Mouse (Mus musculus) heart, embryonic 16.5 days (tissue): ENCODE results near the gene Med13l. TPM values are rescaled to one million over a fixed set of nuclear protein-coding genes. Genes with fewer than 3 reads are reported as not detected.

Experiments used
- ATAC-seq: fragments of 200-750 bp; cut with Nextera tagmentation; replicated peaks from 2 replicates; pipeline ENCODE4 v1.8.0; 2017; ENCODE audit warnings: moderate number of reproducible peaks; ENCODE audit not compliant: insufficient read depth, low FRiP score; ENCODE audit errors: extremely low read depth
- H3K27ac ChIP-seq: fragments of 300-500 bp; sonication (generic); 2 replicates; pipeline ENCODE4 v1.5.1; 2014; ENCODE audit warnings: mild to moderate bottlenecking, low read length, control low read depth, moderate library complexity
- H3K27me3 ChIP-seq: fragments of 300-500 bp; sonication (generic); 2 replicates; pipeline ENCODE4 v1.6.1; 2014; ENCODE audit warnings: low read length, mixed read lengths; ENCODE audit not compliant: control insufficient read depth, insufficient read depth
- H3K36me3 ChIP-seq: fragments of 300-500 bp; sonication (generic); 2 replicates; pipeline ENCODE4 v1.6.1; 2014; ENCODE audit not compliant: control insufficient read depth, insufficient read depth
- H3K4me1 ChIP-seq: fragments of 300-500 bp; sonication (generic); 2 replicates; pipeline ENCODE4 v1.6.1; 2014; ENCODE audit warnings: low read length, mixed read lengths; ENCODE audit not compliant: control insufficient read depth, insufficient read depth
- H3K4me2 ChIP-seq: fragments of 300-500 bp; sonication (generic); 2 replicates; pipeline ENCODE4 v1.6.1; 2014; ENCODE audit warnings: low read depth, mild to moderate bottlenecking, control low read depth, low read length
- H3K4me3 ChIP-seq: fragments of 300-500 bp; sonication (generic); 2 replicates; pipeline ENCODE4 v1.5.1; 2014; ENCODE audit warnings: mild to moderate bottlenecking, control low read depth, low read length
- H3K9ac ChIP-seq: fragments of 300-500 bp; sonication (generic); 2 replicates; pipeline ENCODE4 v1.6.1; 2014; ENCODE audit warnings: low read length, control low read depth
- H3K9me3 ChIP-seq: fragments of 300-500 bp; sonication (generic); replicated peaks from 2 replicates; pipeline ENCODE4 v1.6.1; 2016; ENCODE audit warnings: low read length; ENCODE audit not compliant: control insufficient read depth
- WGBS: fragments of 180-500 bp; shearing (Covaris S2); extraction: QIAGEN DNeasy Blood & Tissue Kit; methylation state at CpG from one replicate; pipeline ENCODE4 v1.1.7; 2014; 5-methylcytosine and 5-hydroxymethylcytosine counted together
- polyA plus RNA-seq: library from polyadenylated mRNA; unstranded; fragments of >200 nt; fragmentation: Nextera tagmentation; extraction: Ambion mirVana; gene quantifications from 2 replicates; pipeline ENCODE4 v1.2.1, GENCODE M21; 2015

Med13l gene
- polyA plus RNA-seq, 1 experiment from 2014 or later = 6.7 TPM

GRCm38 (mm10) chr5:118638534-118639109, 78.1 kb downstream of the Med13l start:
- Histone ChIP-seq H3K4me3 (no peak overlapping the region), H3K9me3 (no peaks in the 10 kb centered on the region), H3K4me1 (peaks cover 41% of the 10 kb centered on the region), H3K4me2 (no peak overlapping the region), H3K9ac (no peak overlapping the region), H3K27me3 (no peaks in the 10 kb centered on the region), H3K27ac (no peak overlapping the region), H3K36me3 (no peaks in the 10 kb centered on the region)
- ATAC-seq = no peak
- WGBS = 44% methylated on average over 9 of the region's 9 CpGs

GRCm38 (mm10) chr5:118639117-118639707, 78.7 kb downstream of the Med13l start:
- H3K9me3 ChIP-seq = no peaks in the 10 kb centered on the region
- no peak overlapping the region for H3K4me3 ChIP-seq
- H3K4me1 ChIP-seq = peaks cover 41% of the 10 kb centered on the region
- no peaks in the 10 kb centered on the region for H3K36me3 ChIP-seq
- H3K27me3 ChIP-seq = no peaks in the 10 kb centered on the region
- ATAC-seq = no peak
- H3K4me2 ChIP-seq = no peak overlapping the region
- 44% methylated on average over 5 of the region's 5 CpGs for WGBS
- H3K27ac ChIP-seq = no peak overlapping the region
- no peak overlapping the region for H3K9ac ChIP-seq

GRCm38 (mm10) chr5:118644041-118644440, 83.6 kb downstream of the Med13l start:
- peaks cover 35% of the 10 kb centered on the region for H3K4me1 ChIP-seq
- 73% methylated on average over 12 of the region's 12 CpGs for WGBS
- ATAC-seq = no peak
- H3K27ac ChIP-seq = no peak overlapping the region
- no peak overlapping the region for H3K4me2 ChIP-seq
- no peak overlapping the region for H3K4me3 ChIP-seq
- no peak overlapping the region for H3K9ac ChIP-seq
- no peaks in the 10 kb centered on the region for H3K9me3 ChIP-seq
- no peaks in the 10 kb centered on the region for H3K27me3 ChIP-seq
- no peaks in the 10 kb centered on the region for H3K36me3 ChIP-seq

- no peak for ATAC-seq
- peaks cover 31% of the 10 kb centered on the region for H3K4me1 ChIP-seq
- 77% methylated on average over 8 of the region's 8 CpGs for WGBS
- H3K36me3 ChIP-seq = no peaks in the 10 kb centered on the region
- no peak overlapping the region for H3K4me3 ChIP-seq
- no peak overlapping the region for H3K27ac ChIP-seq
- no peaks in the 10 kb centered on the region for H3K9me3 ChIP-seq
- H3K27me3 ChIP-seq = no peaks in the 10 kb centered on the region
- no peak overlapping the region for H3K4me2 ChIP-seq
- no peak overlapping the region for H3K9ac ChIP-seq
Measured at GRCm38 (mm10) chr5:118644511-118644910, 84.0 kb downstream of the Med13l start.

- ATAC-seq = 0 out of 2 replicates have a peak, but pooled peaks have one; percentile 14
- H3K9ac ChIP-seq = no peak overlapping the region
- no peaks in the 10 kb centered on the region for H3K27me3 ChIP-seq
- H3K4me3 ChIP-seq = no peak overlapping the region
- H3K27ac ChIP-seq = 0 out of 2 replicates have a peak overlapping the region, but pooled peaks have one; percentile 43
- 62% methylated on average over 10 of the region's 10 CpGs for WGBS
- H3K9me3 ChIP-seq = no peaks in the 10 kb centered on the region
- no peak overlapping the region for H3K4me2 ChIP-seq
- H3K4me1 ChIP-seq = peaks cover 33% of the 10 kb centered on the region
- H3K36me3 ChIP-seq = no peaks in the 10 kb centered on the region
Measured at GRCm38 (mm10) chr5:118645196-118645805, 84.8 kb downstream of the Med13l start.

- Histone ChIP-seq H3K27ac (no peak overlapping the region), H3K27me3 (no peaks in the 10 kb centered on the region), H3K4me2 (no peak overlapping the region), H3K36me3 (no peaks in the 10 kb centered on the region), H3K4me1 (peaks cover 37% of the 10 kb centered on the region), H3K9me3 (no peaks in the 10 kb centered on the region), H3K4me3 (no peak overlapping the region), H3K9ac (no peak overlapping the region)
- ATAC-seq = no peak
- WGBS = 68% methylated on average over 5 of the region's 5 CpGs
Measured at GRCm38 (mm10) chr5:118646897-118647296, 86.4 kb downstream of the Med13l start.

GRCm38 (mm10) chr5:118647384-118647783, 86.9 kb downstream of the Med13l start:
- H3K4me2 ChIP-seq = no peak overlapping the region
- ATAC-seq = no peak
- peaks cover 37% of the 10 kb centered on the region for H3K4me1 ChIP-seq
- H3K36me3 ChIP-seq = no peaks in the 10 kb centered on the region
- H3K9ac ChIP-seq = no peak overlapping the region; the same call in 1 of the 2 replicates
- 70% methylated on average over 6 of the region's 6 CpGs for WGBS
- no peak overlapping the region for H3K4me3 ChIP-seq
- no peak overlapping the region for H3K27ac ChIP-seq
- H3K27me3 ChIP-seq = no peaks in the 10 kb centered on the region
- H3K9me3 ChIP-seq = no peaks in the 10 kb centered on the region

- no peak overlapping the region for H3K4me3 ChIP-seq
- 83% methylated on average over 10 of the region's 10 CpGs for WGBS
- H3K27me3 ChIP-seq = no peaks in the 10 kb centered on the region
- H3K4me2 ChIP-seq = no peak overlapping the region
- H3K9ac ChIP-seq = no peak overlapping the region
- ATAC-seq = no peak
- peaks cover 30% of the 10 kb centered on the region for H3K4me1 ChIP-seq
- H3K9me3 ChIP-seq = no peaks in the 10 kb centered on the region
- no peak overlapping the region for H3K27ac ChIP-seq
- H3K36me3 ChIP-seq = no peaks in the 10 kb centered on the region
Measured at GRCm38 (mm10) chr5:118649215-118650006, 88.9 kb downstream of the Med13l start.
